Mouse (Mus musculus) layer of hippocampus, postnatal 10 days (tissue): ENCODE results near the gene Gm13030. TPM values are rescaled to one million over a fixed set of nuclear protein-coding genes. Genes with fewer than 3 reads are reported as not detected.

ENCODE experiments used
- total RNA-seq, 2 experiments: library from RNA; stranded (reverse); gene quantifications; 2 replicates each; pipeline ENCODE4 v1.2.3; 2021

The Gm13030 gene
- total RNA-seq, 2 experiments from 2014 or later, result not detected

Other genes starting within 250 kb of the Gm13030 start
- gene Vwa5b1, start 238.1 kb downstream of the Gm13030 start, total RNA-seq, result 1 to 10 TPM; 2.0 to 2.1 TPM
- gene Pla2g2c, start 149.2 kb downstream of the Gm13030 start, total RNA-seq, result not detected
- gene Ubxn10, start 136.8 kb downstream of the Gm13030 start, total RNA-seq, result 1 to 10 TPM; 1.7 to 2.1 TPM
- not detected for gene Pla2g2f, start 116.3 kb downstream of the Gm13030 start, total RNA-seq
- not detected for gene Pla2g2d, start 98.2 kb downstream of the Gm13030 start, total RNA-seq
- gene Pla2g5, start 10.5 kb downstream of the Gm13030 start, total RNA-seq, result 1 to 10 TPM in 1 of 2 experiments, under 1 TPM in 1; 0.65 to 2.1 TPM
- gene Pla2g2e, start 4.0 kb upstream of the Gm13030 start, total RNA-seq, result not detected
- gene Otud3, start 40.0 kb upstream of the Gm13030 start, total RNA-seq, result 10 to 100 TPM; 12.3 to 13.1 TPM
- gene Rnf186, start 93.1 kb upstream of the Gm13030 start, total RNA-seq, result not detected
- gene Tmco4, start 98.9 kb upstream of the Gm13030 start, total RNA-seq, result 1 to 10 TPM; 1.5 to 1.8 TPM
- gene Htr6, start 201.6 kb upstream of the Gm13030 start, total RNA-seq, result 1 to 10 TPM; 5.4 to 6.5 TPM
- 10 to 100 TPM; 64.4 to 83.9 TPM for gene Nbl1, start 219.0 kb upstream of the Gm13030 start, total RNA-seq